Mouse (Mus musculus): ENCODE data around the gene Xpr1. TPM values are rescaled to one million over a fixed set of nuclear protein-coding genes. Genes with fewer than 3 reads are reported as not detected.

The Xpr1 gene
- total RNA-seq, 1 experiment from 2014 or later = 42.1 TPM

DNA sequence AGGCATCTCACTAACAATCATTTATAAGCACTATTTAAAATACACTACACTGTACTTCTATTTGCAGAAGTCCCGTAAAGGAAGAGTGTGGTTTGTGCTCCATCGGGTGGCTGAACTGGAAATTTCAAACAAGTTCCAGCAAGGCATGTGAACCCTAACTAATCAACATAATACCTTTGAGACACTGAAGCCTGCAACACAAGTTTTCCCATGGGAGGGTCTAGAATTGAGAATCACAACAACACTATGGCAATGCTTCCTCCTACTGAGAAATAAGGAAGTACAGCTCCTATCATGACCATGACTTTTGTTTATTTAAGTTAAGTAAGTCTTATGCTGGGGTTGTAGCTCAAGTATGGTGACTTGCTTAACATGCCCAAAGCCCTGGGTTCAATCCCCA, 4.5 kb downstream of the Xpr1 start:
- ATAC-seq (replicated peaks; ENCODE audit: insufficient number of reproducible peaks, low FRiP score, low TSS enrichment, poor library complexity, severe bottlenecking) = peak; percentile 66

DNA sequence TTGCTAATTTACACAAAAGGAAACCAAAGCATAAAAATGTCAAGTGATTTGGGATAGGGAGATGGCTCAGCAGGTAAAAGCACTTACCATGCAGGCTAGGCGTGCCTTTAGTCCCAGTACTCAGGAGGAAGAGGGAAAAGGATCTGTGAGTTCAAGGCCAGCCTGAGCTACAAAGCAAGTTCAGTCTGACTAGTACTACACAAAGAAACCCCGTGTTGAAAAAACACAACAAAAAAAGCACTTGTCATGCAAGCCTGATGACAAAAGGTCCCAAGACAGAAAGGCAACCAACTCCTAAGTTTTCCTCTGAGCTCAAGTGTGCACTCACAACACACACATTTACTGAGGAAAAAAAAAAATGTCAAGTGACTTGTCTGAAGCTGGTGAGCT, 8.6 kb downstream of the Xpr1 start:
- no peak for ATAC-seq (replicated peaks; ENCODE audit: insufficient number of reproducible peaks, low FRiP score, low TSS enrichment, poor library complexity, severe bottlenecking)

DNA sequence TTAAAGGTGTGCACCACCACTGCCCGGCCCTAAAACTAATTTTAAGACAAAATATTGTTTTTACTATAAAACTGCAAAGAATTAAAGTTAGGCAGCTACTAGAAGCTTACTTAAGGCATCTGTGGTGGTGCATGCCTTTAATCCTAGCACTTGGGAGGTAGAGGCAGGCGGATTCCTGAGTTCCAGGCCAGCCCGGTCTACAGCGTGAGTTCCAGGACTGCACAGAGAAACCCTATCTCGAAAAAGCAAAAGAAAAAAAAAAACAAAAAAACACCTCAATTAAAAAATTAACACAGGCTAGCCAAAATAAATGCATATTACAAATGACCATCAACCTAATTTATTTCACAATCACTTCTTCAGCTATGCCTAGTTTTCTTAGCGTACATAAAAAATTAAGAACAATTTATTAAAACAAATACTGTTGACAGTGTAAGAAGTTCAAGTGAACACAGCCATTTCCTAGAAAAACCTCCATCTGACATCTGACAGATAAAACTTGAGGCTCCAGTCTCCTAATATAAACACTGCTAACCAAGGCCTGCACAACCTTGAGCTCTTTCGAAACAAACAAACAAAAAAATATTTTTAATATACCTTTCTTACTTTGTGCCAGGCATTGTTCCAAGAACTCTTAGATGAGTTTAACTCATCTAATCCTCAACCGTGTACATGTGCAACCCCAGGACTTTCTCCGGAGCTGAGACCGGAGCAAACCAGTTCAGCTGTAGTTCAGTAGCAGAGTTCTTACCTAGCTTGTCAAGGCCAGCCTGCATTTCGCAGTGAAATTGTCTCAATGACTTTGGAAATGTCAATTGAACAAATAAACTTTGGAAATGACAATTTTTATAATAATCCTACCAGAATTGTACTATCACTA, 9.3 kb downstream of the Xpr1 start:
- ATAC-seq (replicated peaks; ENCODE audit: insufficient number of reproducible peaks, low FRiP score, low TSS enrichment, poor library complexity, severe bottlenecking) = no peak

DNA sequence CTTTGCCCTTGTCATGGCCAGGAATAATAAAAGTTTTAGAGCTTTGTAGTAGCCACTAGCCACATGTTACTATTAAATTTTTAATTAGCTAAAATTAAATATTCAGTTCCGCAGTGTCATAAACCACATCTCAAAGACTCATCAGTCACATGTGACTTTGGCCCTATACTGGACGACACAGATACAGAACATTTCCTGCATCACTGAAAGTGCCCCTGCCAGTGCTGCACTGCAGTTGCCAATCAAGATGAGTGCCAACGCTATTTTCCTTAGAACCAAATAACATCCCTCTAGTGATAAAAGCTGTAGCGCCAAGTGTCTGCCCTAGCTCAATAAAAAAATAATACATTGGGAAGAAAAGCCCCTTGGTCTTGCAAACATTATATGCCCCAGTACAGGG, 17.2 kb downstream of the Xpr1 start:
- ATAC-seq (replicated peaks; ENCODE audit: insufficient number of reproducible peaks, low FRiP score, low TSS enrichment, poor library complexity, severe bottlenecking) = no peak

DNA sequence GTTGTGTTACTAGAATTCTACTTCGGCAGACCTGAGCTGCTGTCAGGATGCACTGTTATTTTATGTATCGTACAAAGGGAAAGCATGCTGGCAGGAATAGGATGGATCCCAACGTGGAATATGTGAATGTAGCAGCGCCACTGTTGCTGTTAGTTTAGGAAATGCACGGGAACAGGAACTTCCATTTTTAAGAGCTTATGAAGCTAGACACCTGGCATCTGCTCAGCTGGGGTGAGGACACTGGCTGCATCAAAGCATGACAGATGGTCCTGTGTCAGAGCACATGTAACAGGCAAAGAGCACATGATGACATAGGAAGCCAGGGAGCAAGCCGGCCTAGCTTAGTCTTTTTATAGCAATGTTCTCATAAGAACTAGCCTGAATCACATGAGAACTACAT, 22.4 kb downstream of the Xpr1 start:
- no peak for ATAC-seq (replicated peaks; ENCODE audit: insufficient number of reproducible peaks, low FRiP score, low TSS enrichment, poor library complexity, severe bottlenecking)

DNA sequence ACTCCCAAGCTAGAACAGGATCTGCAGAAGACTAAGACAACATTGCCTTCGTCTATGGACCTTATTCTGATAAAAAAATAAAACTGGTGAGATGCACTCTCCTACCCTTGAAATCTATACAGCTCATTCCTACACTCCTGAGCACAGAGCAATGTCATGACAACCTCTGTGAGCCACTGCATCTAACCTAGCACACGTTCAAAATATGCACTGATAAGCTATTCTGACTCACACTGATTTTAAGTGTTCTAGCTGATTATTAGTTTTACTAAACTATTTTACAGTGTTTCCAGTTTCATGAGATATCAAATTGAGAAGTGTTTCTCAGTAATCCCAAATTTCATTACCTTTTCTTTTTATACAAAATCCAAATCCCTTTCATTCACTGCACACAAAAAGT, 23.2 kb downstream of the Xpr1 start:
- no peak for ATAC-seq (replicated peaks; ENCODE audit: insufficient number of reproducible peaks, low FRiP score, low TSS enrichment, poor library complexity, severe bottlenecking)

DNA sequence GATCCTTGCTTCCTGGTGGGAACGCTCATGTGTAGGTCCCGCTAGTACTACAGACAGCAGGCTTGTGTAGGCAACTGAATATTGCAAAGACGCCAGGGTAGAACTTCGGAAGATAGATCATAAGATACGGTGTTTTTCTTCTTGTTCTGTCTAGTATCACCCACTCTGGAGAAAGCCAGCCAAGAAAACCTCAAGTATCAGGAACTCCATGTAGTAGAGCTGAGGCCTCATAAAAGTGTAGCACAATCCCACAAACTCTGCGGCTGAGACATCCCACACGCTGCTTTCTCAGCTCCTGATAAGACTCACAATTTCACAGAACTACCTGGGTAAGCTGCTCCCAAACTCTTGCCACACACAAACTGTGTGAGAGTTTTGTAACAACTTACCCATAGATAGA, 24.4 kb downstream of the Xpr1 start:
- no peak for ATAC-seq (replicated peaks; ENCODE audit: insufficient number of reproducible peaks, low FRiP score, low TSS enrichment, poor library complexity, severe bottlenecking)

DNA sequence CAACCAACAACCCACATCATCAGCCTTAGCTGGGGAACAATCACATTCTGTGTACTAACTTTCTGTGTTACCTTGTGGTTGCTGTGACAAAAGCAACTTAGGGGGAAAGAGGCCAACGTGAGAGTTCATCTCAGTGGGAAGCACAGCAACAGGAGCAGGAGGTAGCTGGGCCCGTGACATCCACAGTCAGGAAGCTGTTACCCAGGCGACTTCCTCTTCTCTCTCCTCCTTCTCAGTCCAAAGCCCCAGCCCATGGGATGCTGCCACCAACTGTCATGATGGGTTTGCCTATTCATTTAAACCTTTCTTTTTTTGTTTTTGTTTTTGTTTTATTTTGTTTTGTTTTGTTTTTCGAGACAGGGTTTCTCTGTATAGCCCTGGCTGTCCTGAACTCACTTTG, 25.7 kb downstream of the Xpr1 start:
- no peak for ATAC-seq (replicated peaks; ENCODE audit: insufficient number of reproducible peaks, low FRiP score, low TSS enrichment, poor library complexity, severe bottlenecking)

DNA sequence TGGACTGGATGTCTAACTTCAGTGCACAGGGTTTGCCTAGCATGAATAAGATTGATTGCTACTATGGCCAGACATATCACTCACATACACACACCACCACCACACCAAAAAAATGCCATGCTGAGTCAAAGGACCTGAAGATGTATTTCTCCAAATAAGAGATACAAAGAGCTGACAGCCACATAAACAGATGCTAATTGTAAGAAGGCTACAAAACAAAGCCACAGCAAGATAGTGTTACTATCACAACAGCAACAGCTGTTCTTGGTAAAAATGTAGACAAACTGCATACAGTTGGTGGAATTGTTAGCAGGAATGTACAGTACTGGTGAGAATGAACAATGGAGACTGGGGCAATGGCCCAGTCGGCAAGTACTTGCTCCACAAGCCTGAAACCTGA, 28.8 kb downstream of the Xpr1 start:
- ATAC-seq (replicated peaks; ENCODE audit: insufficient number of reproducible peaks, low FRiP score, low TSS enrichment, poor library complexity, severe bottlenecking) = no peak

DNA sequence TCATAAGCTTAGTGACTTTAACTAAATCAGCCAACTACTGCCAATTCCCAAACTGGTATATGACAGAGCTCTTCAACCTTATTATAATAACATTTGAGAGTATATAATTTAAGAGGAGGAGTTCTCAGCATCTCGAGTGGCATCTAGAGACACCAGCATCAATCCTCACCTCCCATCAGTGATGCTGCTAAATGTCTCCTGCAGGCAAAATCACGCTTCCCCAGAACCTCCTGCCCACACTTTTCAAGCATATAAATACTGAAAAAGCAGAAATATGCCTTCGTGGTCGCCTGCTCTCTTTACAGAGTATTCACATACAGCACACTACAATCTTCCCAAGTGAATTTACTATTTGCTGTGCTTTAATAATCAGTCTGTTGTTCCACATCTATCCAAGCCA, 30.7 kb downstream of the Xpr1 start:
- ATAC-seq (replicated peaks; ENCODE audit: insufficient number of reproducible peaks, low FRiP score, low TSS enrichment, poor library complexity, severe bottlenecking) = no peak

DNA sequence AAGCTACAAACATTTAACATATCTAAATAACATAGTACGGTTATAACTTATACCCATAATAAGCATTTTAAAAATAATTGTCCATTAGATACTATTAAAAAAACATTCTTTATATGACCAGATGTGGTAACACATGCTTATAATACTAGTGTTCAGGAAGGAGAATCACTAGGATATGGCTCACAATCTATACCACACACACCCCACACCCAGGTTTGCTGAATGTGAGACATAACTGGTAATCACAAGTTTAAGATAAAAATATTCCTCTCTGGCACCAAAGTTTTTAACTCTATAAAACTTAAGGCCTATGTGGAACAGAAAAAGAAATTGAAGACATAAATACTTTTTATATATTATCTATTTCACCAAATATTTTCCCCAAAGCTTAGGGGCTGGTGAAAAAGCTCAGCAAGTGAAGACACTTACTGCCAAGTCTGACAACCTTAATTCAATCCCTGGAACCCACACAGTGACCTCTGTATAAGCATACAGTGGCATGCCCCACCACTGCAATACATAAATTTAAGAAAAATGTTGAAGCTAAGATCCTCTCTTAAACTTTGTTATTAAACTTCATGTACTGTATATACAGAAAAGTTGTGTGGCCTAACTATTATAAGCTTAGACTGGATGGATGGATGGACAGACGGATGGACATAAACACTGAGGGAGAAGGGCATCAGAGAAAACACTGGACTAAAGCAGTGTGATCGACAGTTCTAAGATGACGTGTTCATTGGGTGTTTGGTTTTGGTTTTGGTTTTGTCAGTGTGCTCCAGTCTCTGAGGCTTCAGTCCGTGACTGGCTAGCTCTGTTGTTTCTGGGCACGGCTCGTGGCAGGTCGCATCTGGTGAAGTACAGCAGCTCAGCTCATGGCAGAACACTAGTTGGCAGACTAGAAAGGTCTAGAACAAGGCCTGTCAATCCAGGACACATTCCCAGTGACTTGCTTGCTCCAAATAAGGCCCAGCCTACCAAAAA, 33.6 kb downstream of the Xpr1 start:
- no peak for ATAC-seq (replicated peaks; ENCODE audit: insufficient number of reproducible peaks, low FRiP score, low TSS enrichment, poor library complexity, severe bottlenecking)

DNA sequence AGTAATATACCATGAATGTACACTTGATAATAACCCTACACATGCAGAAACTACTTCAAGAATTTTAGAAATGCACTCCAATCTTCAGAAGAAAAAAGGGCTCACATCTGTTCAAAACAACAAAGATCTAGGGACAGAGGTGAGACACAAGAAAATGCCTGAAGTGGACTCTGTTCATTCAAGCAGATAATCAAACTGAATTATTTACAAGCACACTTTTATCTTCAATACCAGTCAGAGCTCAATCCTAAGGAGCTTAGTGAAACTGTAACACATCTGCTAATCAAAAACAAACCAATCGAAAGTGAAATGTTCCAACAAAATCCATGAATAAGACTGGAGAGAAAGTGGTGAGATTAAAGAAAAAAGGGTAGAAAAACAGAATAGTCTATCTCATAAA, 35.3 kb downstream of the Xpr1 start:
- no peak for ATAC-seq (replicated peaks; ENCODE audit: insufficient number of reproducible peaks, low FRiP score, low TSS enrichment, poor library complexity, severe bottlenecking)

DNA sequence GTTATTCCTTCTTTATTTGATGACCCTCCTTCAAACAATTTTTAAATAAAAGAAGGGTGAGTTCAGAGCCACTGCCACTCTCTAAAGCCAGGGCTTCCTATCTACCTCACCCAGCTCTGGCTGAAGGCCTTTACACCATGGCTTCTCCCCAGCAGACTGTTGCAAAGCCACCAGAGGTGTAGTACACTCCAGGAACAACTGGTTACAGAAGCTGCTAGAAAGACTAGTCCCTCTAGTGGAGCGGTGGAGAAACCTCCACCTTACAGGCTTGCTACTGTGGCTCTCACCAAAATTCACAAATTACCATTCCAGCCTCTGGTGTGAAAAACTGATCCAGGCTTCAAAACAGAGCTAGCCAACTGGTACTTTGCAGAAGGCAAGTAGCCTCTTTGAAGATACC, 37.9 kb downstream of the Xpr1 start:
- no peak for ATAC-seq (replicated peaks; ENCODE audit: insufficient number of reproducible peaks, low FRiP score, low TSS enrichment, poor library complexity, severe bottlenecking)

DNA sequence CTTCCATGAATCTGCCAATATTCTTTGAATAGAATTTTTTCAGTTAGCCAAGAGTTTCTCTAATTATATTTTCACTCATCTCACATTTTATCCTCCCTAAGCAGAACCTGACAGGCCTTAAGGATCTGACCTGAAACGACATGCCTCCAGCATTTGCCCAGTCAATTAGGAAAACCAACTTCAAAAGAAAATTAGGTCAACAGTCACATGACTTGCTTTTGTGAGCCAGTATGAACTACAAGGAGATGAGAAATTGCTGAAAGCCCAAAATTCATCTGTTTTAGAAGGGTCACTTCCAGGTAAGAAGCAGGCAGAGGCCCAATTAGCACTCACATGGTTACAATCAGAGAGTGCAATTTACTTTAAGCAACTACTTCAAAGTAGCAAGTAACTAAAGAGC, 44.4 kb downstream of the Xpr1 start:
- no peak for ATAC-seq (replicated peaks; ENCODE audit: insufficient number of reproducible peaks, low FRiP score, low TSS enrichment, poor library complexity, severe bottlenecking)

DNA sequence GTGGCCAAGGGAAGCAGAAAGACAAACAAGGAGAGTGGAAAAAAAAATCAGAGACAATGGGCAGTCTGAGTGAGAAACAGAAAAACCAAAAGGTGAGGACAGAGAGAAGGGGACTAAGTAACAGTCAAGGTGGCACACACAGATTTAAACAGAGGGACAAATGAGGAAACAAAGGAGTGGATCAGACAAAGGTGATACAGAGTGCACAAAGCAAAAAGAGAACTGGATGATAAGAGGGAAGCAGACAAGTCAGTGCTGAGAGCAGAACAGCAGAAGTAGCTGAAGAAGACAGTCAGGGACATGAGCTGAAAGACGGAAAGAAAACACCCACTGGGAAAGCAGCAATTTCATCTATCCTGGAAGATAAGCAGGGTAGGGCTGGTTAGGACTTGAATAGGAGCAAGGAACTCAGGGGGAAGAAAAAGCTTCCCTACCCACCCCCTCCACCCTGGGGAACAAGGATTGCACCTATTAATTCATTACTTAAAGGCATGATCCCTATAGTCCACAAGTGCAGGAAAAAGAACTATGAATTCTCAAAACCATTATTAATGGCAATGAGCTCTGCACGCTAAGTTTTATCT, 47.0 kb downstream of the Xpr1 start:
- no peak for ATAC-seq (replicated peaks; ENCODE audit: insufficient number of reproducible peaks, low FRiP score, low TSS enrichment, poor library complexity, severe bottlenecking)

DNA sequence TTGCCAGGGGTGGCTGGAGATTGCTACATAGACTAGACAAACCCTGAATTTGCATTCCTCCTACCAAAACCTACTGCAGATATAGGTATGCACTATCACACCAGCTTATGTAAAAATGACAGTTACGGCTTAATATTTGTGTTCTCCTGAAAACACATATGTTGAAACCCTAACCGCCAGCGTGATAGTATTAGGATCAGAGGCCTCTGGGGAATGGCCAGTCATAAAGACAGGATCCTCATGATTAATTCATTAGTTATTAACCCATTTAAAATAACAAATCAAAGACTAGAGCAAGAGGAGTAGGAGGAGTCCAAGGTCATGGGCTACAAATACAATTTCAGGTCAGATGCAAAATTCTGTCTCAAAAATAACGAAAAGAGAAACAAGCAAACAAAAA, 50.8 kb downstream of the Xpr1 start:
- no peak for ATAC-seq (replicated peaks; ENCODE audit: insufficient number of reproducible peaks, low FRiP score, low TSS enrichment, poor library complexity, severe bottlenecking)

DNA sequence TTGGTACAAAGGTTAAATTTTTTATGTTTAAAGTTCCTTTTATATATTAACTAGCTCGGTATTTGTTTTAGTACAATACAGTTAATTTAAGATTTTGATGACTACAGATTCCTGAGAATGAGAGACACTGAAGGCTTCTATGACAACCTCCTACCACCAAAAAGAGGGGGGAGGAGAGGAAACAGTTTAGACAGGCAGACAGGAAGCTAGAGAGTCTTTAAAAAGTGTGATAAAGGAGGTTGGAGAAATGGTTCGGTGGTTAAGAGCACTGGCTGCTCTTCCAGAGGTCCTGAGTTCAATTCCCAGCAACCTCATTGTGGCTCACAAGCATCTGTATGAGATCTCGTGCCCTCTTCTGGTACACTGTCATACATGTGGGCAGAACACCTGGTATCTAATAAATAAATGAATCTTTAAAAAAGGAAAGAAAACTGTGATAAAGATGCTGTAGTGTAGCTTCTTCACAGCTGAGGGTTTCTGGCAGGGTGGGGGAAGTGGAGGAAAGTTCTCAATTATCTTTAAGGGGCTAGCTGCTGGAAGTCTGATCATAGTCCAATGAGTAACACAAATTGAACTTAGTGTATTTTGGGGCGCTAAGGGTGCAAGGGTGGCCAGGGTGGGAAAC, 55.6 kb downstream of the Xpr1 start:
- no peak for ATAC-seq (replicated peaks; ENCODE audit: insufficient number of reproducible peaks, low FRiP score, low TSS enrichment, poor library complexity, severe bottlenecking)

DNA sequence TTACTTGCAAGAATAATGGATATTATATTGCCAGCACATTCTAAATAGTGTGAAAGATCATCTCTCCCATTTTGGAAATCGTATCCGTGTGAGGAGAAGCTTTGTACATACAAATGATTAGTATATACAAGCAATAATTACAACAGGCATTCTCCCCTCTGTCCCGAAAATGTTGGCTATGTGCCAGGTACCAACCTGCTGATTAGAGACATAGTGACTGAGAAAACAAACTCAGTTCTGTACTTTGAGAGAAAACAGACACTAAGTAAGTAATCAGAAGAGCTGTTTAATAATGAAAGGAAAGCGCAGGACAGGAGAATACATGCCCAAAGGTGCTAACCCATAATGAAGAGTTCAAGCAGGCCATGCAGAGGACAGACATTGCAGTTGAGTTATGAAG, 64.1 kb downstream of the Xpr1 start:
- ATAC-seq (replicated peaks; ENCODE audit: insufficient number of reproducible peaks, low FRiP score, low TSS enrichment, poor library complexity, severe bottlenecking) = no peak

DNA sequence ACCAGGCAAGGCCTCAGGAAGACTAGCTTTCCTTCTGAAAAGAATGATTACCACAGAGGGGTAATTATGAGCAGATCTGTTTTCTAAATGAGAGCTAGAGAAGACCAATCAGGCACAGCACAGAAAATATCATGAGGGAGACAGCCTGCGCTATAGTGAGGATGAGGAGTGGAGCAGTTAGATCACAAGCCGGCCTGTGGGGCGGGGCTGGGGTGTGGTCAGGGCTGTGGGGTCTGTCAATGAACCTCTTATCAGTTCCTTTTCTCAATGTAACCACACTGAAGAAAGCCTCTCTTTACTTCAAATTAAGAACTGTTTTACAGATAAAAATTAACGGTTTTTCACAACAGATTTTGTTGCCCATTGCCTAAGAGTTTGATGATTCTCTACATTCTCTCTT, 65.7 kb downstream of the Xpr1 start:
- no peak for ATAC-seq (replicated peaks; ENCODE audit: insufficient number of reproducible peaks, low FRiP score, low TSS enrichment, poor library complexity, severe bottlenecking)

Data from monocyte, adult 5-6 weeks (primary cell).